Mouse (Mus musculus) liver, adult (tissue): Measurements from ENCODE around the gene Sh3pxd2a.

Experiments used
- GATA4 ChIP-seq: IDR thresholded peaks from 2 replicates; pipeline ENCODE4 v1.6.1; 2014; ENCODE audit warnings: mild to moderate bottlenecking, low read length; ENCODE audit not compliant: insufficient replicate concordance

Sh3pxd2a gene

DNA sequence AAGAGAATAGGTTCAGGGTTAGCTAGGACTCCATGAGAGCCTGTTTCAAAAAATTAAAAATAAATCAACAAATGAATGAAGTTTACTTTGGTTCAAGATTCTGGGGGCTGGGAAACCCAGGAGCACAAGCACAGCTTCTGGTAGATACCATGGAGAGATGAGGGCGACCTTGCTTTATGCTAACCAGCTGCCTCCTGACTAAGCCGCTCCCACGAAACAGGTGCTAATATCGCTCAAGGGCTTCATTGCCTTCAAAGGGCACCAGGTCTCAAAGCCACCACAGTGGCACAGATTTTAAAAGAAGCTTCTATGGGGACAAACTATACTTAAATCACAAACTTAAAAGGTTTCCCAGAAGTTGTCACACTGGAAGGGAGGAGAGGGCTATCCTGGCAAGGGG lies 27.2 kb downstream of the Sh3pxd2a start:
- TF ChIP-seq GATA4, result no peak

DNA sequence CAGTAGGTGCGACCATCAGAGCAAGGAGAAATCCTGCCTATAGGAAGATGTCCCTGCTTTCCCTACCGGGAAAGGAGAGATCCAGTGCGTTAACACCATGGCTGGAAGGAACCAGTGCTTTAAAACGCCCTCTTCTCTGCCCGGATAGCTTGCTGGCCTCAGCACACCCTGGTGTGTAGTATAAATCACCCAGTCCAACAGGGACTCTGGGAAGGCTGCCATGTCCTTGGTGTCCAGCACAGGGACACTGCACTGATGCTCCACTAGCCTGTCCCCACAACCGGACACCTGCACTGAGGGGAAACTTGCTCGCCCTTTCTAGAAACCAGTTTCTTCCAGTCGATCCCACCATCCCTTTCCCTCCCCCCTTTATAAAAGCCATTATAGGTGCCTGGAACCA lies 28.0 kb downstream of the Sh3pxd2a start:
- no peak for TF ChIP-seq GATA4

DNA sequence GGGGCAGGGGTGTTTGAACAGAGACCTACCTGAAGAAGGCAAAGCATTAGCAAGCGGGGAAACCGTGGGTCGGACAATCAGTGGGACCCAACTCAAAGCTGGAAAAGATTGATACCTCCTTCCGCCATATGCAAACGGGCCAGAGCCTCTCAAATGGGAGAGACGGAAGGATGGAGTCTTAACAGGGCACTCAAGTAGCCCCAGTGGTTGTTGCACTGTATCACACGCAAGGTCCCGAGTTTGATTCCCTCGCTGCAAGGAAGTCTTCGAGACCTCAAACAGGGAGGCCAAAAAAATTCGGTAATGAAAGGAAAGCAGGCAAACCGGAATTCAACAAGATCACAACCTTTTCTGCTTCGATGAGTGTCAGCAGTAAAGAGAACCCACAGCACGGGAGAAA lies 29.5 kb downstream of the Sh3pxd2a start:
- TF ChIP-seq GATA4, result no peak

DNA sequence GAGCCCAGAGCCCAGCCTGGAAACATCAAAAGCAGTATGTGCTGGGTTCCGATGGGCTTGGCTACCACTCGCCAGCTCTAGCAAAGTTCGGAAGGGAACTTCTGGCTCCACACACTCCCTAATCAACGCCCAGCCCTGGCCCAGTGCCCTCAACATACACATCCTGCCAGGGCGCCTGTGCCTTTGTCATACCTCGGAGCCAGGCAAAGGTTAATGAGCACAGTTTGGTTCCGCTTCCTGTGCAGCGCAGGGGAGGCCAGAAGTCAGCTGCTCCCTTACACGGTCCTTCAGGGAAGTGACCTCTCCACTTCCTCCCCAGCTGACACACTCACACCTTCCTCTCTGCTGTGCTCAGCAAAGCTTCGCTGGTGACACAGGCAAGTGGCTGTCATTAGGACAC lies 31.9 kb downstream of the Sh3pxd2a start:
- peak; percentile 37; the same call in 1 of the 2 replicates for TF ChIP-seq GATA4

DNA sequence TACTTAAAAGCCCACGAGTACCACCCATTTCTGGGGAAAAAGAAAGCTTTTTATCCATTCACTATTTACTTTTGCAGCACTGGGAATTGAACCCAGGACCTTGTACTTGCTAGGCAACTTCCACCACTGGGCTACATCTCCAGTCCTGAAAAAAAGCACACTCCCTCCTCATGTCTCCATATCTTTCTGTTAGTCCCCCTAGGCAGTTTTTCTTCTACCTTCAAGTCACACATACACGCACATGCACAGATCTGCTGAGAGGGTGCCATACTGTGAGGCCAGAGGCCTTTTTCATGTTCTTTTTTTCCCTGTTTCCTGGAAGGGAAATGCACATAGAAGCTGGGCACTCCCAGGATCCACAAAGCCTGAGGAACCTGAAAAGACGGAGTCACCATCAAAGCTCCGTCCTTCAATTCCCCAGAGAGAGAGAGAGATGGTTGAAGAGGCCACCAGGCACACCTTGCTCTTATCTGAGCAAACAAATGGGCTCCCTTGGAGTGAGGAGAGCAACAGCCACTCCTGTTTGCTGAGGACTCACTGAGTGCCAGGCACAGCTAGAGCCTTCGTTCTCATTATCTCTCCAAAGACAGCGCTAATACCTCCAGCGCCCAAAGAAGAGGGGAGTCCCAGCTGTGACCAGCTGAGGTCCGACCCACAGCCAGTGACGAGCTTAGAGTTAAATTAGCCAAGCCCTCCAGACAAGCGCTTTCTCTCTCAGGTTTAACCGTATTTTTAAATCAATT lies 32.8 kb downstream of the Sh3pxd2a start:
- TF ChIP-seq GATA4, result no peak

DNA sequence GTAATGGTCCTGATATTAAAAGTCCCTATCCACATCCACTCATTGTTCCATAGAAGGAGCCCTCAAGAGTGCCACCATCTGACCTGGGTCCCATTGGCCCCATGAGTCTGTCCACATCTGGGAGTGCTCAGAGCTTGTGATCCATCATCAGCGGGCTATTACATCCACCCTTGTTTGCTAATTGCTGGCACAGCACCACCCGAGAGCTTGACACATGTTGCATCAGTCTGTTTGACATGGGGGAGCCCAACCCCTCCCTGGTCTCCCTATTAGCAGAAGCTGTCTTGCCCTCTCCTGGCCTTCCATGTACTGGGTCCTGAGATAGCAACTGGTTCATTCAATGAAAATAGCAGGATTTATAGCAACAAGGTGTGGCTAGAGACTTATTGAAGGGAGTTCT lies 34.0 kb downstream of the Sh3pxd2a start:
- no peak for TF ChIP-seq GATA4

DNA sequence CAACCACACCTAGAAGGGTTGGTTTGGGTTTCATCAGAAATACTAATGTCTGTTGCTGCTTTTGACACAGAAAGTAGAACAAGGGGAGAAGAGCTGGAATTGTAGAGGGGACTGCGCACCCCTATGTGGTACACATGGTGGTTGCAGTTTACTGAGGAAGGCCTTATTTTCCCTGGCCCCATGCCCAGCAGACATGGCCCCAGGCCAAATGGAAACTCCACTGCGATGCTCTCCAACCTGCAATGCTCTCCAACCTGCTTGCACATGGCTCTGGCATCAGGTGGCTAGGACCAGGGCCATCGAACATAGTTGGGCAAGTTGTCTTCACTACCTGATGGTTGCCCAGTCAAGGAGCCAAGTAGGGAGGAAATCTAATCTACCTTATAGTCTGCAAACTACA lies 35.0 kb downstream of the Sh3pxd2a start:
- no peak for TF ChIP-seq GATA4

DNA sequence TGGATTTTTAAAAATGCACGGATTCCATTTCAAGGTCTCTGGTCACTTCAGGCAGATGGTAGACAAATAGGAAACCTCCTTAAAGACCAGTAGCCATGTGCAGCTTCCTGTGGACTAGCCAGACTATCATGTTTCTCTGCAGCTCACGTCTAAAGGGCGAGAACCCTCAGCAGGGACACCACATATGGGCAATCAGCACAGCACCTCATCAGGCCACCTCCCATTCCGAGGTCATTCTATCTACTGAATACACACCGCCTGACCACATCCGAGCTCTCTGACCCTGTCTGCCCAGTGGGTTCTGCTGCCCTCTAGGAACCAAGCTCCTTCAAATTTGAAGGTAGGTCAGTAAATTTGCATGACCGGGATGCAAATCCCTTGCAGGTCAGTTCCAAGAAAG lies 35.4 kb downstream of the Sh3pxd2a start:
- TF ChIP-seq GATA4, result peak; percentile 14; the same call in 1 of the 2 replicates

DNA sequence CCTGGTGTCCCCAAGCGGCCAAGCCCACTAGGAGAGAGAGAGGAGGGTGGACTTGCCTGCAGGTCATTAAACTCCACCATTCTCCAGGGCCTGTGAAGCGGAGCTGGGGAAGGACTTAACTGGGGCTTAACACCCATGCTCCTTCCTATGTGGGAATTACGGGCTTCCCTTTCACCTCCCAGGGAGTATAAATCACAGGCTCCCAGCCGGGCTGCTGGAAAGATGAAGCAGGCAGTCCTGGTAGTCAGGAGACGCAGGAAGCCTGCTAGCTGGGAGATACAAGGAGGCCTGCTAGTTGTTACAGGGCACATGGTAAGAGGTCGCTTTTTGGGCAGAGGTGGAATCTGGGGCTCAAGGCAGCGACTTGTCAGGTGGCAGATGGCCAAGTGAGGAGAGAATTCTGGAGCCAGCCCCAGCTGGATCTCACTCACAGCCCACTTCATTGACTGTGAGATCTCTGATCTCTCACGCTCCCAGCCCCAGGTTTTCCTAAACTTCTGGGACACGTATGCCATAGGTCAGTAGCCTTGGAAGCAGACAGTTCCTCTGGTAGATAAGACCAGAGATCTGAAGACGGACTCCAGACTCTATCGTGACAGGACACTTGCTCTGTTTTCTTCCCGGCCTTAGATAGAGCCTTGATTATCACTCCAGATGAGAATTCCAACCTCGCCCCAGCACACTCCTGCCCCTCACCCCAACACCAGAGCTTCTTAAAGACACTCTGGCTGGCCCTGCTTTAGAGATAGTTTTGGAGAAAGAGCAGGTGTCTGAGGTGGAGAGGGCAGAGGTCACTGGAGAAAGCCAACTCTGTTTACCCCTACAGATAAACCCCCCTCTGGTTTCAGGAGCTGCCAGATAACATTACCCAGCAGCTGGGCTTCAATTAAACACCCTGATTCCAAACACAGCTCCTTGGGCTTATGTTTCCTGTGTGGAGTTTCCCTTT lies 36.1 kb downstream of the Sh3pxd2a start:
- TF ChIP-seq GATA4, result no peak

DNA sequence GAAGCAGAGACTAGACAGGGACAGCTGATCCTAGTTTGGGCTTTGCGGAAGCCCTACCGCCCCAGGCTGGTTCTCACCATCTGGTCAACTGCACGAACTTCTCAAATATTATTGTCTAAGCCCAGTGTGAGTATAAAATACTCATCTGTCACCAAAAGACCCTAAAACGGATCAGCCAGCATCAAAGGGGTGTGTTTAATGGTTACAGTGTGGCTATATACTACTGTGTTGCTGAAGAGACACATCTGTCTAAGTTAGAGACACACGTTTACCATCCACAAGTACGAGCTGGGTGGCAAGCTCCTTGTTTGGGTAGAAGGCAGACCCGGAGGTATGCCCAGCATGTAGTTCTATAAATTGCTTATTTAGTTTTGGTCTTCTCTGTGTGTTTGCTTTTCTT lies 40.6 kb downstream of the Sh3pxd2a start:
- no peak for TF ChIP-seq GATA4

DNA sequence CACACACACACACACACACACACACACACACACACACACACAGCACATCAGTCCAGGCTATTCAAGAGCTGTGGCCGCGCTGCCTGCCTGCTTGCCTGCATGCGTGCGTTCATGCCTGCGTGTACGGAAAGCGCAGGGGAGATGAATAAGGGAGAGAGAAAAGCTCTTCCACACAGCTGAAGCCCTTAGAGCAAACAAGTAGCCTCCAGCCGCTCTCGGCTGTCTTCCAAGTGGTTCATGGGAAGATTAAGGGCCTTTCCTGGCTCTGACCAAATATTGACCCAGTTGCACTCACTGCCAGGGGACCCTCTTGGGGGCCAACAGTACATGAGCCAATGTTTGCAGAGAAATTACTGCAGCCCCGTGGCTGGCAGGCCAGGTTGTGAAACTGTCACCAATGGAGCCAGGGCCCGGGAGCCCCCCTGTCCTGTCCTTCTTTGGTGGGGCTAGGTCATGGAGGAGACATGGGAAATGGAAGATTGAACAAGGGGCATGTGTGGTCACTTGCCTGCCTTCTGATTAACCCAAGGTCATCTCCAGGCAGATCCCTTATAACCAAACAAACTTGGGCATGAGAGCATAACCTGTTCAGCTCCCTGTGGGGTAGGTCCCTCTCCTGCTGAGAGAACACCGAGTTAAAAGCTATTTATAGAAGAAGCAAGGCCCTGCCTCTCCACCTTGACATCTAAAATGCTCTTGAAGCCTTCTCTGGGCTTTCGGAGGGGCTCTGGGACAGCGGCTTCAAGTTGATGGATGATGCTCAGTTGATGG lies 42.9 kb downstream of the Sh3pxd2a start:
- TF ChIP-seq GATA4, result no peak

DNA sequence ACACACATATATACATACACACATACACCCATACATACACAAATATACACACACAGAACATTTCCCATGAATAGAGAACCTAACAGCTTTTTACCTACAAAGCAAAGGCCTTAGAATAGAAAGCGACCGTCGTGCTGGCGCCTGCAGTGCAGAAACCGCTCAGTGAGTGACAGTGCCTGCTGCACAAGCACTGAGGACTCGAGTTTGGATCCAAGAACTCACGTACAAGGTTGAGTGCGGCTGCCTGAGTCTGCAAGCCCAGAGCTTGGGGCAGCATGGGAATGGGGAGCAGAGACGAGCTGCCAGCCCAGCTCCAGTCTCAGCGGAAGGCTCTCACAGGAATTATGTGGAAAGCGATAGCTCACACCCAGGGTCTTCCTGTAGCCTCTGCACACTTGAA lies 43.7 kb downstream of the Sh3pxd2a start:
- TF ChIP-seq GATA4, result no peak

DNA sequence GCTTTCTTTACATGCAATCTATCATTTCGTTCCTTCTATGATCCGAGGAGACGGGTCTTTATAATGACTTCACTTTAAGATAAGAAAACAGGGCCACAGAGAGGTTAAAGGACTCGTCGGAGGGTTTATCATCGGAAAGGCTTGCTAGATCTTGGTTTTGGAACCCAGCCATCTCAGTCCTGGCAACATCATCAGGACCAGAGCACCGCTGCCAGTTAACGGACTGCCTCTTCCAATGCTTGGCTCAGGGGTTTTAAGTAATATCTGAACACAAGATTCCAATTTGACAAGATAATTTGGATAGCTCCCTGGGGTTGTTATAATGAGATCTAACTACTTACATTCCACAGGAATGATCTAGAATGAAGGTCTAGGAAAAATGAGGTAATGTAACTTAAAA lies 45.0 kb downstream of the Sh3pxd2a start:
- no peak for TF ChIP-seq GATA4

DNA sequence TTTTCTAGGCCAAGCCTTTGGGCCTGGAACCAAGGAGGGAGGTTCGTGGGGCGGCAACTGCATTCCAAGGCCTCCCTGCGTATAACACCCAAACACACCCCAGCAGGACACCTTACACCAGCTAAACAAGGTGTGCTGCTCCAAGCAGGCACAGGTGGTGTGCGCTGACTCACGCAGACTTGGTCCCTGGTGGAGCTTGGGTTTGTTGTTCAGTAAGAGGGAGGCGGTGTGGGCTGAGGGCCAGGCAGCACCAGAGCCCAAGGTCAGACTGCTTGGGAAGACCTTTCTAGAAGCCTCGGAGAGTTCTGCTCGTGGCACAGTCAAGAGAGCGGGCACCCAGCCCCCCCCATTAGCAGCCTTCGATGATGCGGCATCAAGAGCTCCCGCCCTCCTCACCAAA lies 48.0 kb downstream of the Sh3pxd2a start:
- no peak for TF ChIP-seq GATA4

DNA sequence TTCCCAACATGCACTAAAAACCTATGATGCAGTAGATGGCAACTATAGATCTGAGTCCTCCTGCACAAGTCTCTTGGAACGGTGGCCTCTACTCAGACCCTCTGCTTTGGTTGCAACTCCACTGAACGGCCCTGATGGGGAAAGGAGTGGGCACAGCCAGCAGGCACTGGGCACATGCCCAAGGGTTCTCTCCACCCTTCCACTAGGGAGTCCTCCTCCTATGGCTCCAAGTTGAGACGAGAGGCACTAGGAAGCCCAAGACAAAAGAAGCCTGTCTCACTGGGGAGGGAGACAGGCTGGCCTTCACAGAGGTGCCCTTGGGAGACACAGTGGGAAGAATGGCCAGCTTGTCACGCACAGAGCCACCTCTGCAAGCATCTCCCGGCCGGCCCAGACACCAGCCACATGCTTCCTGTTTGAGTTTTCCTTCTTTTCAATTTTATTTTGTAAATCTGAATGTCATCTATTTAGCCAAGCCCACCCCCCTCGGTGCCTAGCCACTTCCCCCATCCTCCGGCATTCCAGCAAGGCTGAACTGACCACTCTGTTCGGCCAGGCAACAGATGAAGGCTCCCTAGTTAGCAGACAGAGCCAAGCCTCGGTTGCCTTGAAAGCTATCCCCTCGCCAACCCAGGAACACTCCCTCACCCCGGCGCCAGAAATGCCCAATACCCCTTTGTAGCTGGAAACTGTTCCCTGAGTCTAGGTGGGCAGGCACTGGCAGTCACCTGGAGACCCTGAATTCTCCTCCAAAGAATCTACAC lies 49.9 kb downstream of the Sh3pxd2a start:
- TF ChIP-seq GATA4, result no peak
